Mouse (Mus musculus) embryonic facial prominence, embryonic 14.5 days (tissue): ENCODE data around the gene Ttl. TPM values are rescaled to one million over a fixed set of nuclear protein-coding genes. Genes with fewer than 3 reads are reported as not detected.

ENCODE experiments used
- ATAC-seq: fragments of 200-750 bp; cut with Nextera tagmentation; 2 replicates; pipeline ENCODE4 v1.8.0; 2017; ENCODE audit warnings: low read depth, moderate number of reproducible peaks, moderate TSS enrichment
- DNase-seq: peaks from one replicate; pipeline ENCODE4 v3.0.0-alpha.2; 2015; ENCODE audit warnings: low spot score
- H3K27ac ChIP-seq: fragments of 300-500 bp; sonication (generic); replicated peaks from 2 replicates; pipeline ENCODE4 v1.5.1; 2014; ENCODE audit warnings: low read depth, mild to moderate bottlenecking, low read length, moderate library complexity
- H3K27me3 ChIP-seq: fragments of 300-500 bp; sonication (generic); replicated peaks from 2 replicates; pipeline ENCODE4 v1.6.1; 2014; ENCODE audit warnings: low read length; ENCODE audit not compliant: control insufficient read depth, insufficient read depth
- H3K36me3 ChIP-seq: fragments of 300-500 bp; sonication (generic); 2 replicates; pipeline ENCODE4 v1.6.1; 2014; ENCODE audit warnings: low read length, mixed read lengths; ENCODE audit not compliant: control insufficient read depth, insufficient read depth
- H3K4me1 ChIP-seq: fragments of 300-500 bp; sonication (generic); 2 replicates; pipeline ENCODE4 v1.6.1; 2014; ENCODE audit warnings: antibody characterized with exemption, low read length; ENCODE audit not compliant: control insufficient read depth, insufficient read depth
- H3K4me2 ChIP-seq: fragments of 300-500 bp; sonication (generic); 2 replicates; pipeline ENCODE4 v1.6.1; 2014; ENCODE audit warnings: low read depth, mild to moderate bottlenecking, low read length, moderate library complexity, mixed read lengths
- H3K4me3 ChIP-seq: fragments of 300-500 bp; sonication (generic); 2 replicates; pipeline ENCODE4 v1.5.1; 2014; ENCODE audit warnings: low read depth, mild to moderate bottlenecking, low read length
- H3K9ac ChIP-seq: fragments of 300-500 bp; sonication (generic); 2 replicates; pipeline ENCODE4 v1.6.1; 2014; ENCODE audit warnings: low read depth, mild to moderate bottlenecking, low read length, moderate library complexity, mixed read lengths
- H3K9me3 ChIP-seq: fragments of 300-500 bp; sonication (generic); 2 replicates; pipeline ENCODE4 v1.6.1; 2016; ENCODE audit warnings: low read length; ENCODE audit not compliant: control insufficient read depth
- WGBS: fragments of 180-500 bp; shearing (Covaris S2); extraction: QIAGEN DNeasy Blood & Tissue Kit; methylation state at CpG from one replicate; pipeline ENCODE4 v1.1.7; 2014; 5-methylcytosine and 5-hydroxymethylcytosine counted together
- polyA plus RNA-seq: library from polyadenylated mRNA; unstranded; fragments of >200 nt; fragmentation: Nextera tagmentation; extraction: Ambion mirVana; gene quantifications from 2 replicates; pipeline ENCODE4 v1.2.1, GENCODE M21; 2014

The Ttl gene
- polyA plus RNA-seq, 1 experiment from 2014 or later = 18.4 TPM

GRCm38 (mm10) chr2:129070296-129070695 lies 4.6 kb downstream of the Ttl start:
- ATAC-seq = no peak
- H3K27me3 ChIP-seq = no peaks in the 10 kb centered on the region
- no peak overlapping the region for H3K4me2 ChIP-seq
- peaks cover 10% of the 10 kb centered on the region; the same call in 1 of the 2 replicates for H3K36me3 ChIP-seq
- H3K9ac ChIP-seq = no peak overlapping the region
- no peaks in the 10 kb centered on the region for H3K9me3 ChIP-seq
- 89% methylated on average over 3 of the region's 3 CpGs for WGBS
- no peak for DNase-seq
- no peak overlapping the region for H3K4me3 ChIP-seq
- peaks cover 9% of the 10 kb centered on the region; the same call in 1 of the 2 replicates for H3K4me1 ChIP-seq
- no peak overlapping the region for H3K27ac ChIP-seq

GRCm38 (mm10) chr2:129078313-129078712 lies 12.6 kb downstream of the Ttl start:
- Histone ChIP-seq H3K4me3 (no peak overlapping the region), H3K36me3 (peaks cover 51% of the 10 kb centered on the region), H3K27me3 (no peaks in the 10 kb centered on the region), H3K9ac (no peak overlapping the region), H3K4me2 (no peak overlapping the region), H3K9me3 (no peaks in the 10 kb centered on the region), H3K27ac (no peak overlapping the region), H3K4me1 (no peaks in the 10 kb centered on the region)
- 79% methylated on average over 3 of the region's 3 CpGs for WGBS
- ATAC-seq = no peak
- no peak for DNase-seq

GRCm38 (mm10) chr2:129079194-129079593 lies 13.5 kb downstream of the Ttl start:
- Histone ChIP-seq H3K9me3 (no peaks in the 10 kb centered on the region), H3K27me3 (no peaks in the 10 kb centered on the region), H3K27ac (no peak overlapping the region), H3K9ac (no peak overlapping the region), H3K4me1 (no peaks in the 10 kb centered on the region), H3K4me3 (no peak overlapping the region), H3K36me3 (peaks cover 51% of the 10 kb centered on the region), H3K4me2 (no peak overlapping the region)
- ATAC-seq (no peak), DNase-seq (no peak)
- WGBS = 82% methylated on average over 2 of the region's 2 CpGs

GRCm38 (mm10) chr2:129081097-129081496 lies 15.4 kb downstream of the Ttl start:
- Histone ChIP-seq H3K4me1 (no peaks in the 10 kb centered on the region), H3K4me3 (no peak overlapping the region), H3K9me3 (no peaks in the 10 kb centered on the region), H3K27me3 (no peaks in the 10 kb centered on the region), H3K27ac (no peak overlapping the region), H3K9ac (no peak overlapping the region), H3K4me2 (no peak overlapping the region), H3K36me3 (peaks cover 66% of the 10 kb centered on the region)
- DNase-seq = no peak
- WGBS = 73% methylated on average over 13 of the region's 13 CpGs
- ATAC-seq = no peak

- DNase-seq (no peak), ATAC-seq (no peak)
- WGBS = 92% methylated on average over 5 of the region's 5 CpGs
- H3K27ac ChIP-seq = no peak overlapping the region
- H3K36me3 ChIP-seq = peaks cover 54% of the 10 kb centered on the region
- H3K27me3 ChIP-seq = no peaks in the 10 kb centered on the region
- H3K4me2 ChIP-seq = no peak overlapping the region
- H3K9me3 ChIP-seq = no peaks in the 10 kb centered on the region
- no peak overlapping the region for H3K9ac ChIP-seq
- no peaks in the 10 kb centered on the region for H3K4me1 ChIP-seq
- no peak overlapping the region for H3K4me3 ChIP-seq
These were observed 17.8 kb downstream of the Ttl start for GRCm38 (mm10) chr2:129083514-129083913.

GRCm38 (mm10) chr2:129084959-129085358 lies 19.2 kb downstream of the Ttl start:
- Histone ChIP-seq H3K36me3 (peaks cover 50% of the 10 kb centered on the region), H3K4me2 (no peak overlapping the region), H3K9me3 (no peaks in the 10 kb centered on the region), H3K9ac (no peak overlapping the region), H3K4me1 (no peaks in the 10 kb centered on the region), H3K27ac (no peak overlapping the region), H3K27me3 (no peaks in the 10 kb centered on the region), H3K4me3 (no peak overlapping the region)
- ATAC-seq (no peak), DNase-seq (no peak)
- 60% methylated on average over 2 of the region's 2 CpGs for WGBS

GRCm38 (mm10) chr2:129087520-129087919 lies 21.8 kb downstream of the Ttl start:
- Histone ChIP-seq H3K4me1 (no peaks in the 10 kb centered on the region), H3K27ac (no peak overlapping the region), H3K4me3 (no peak overlapping the region), H3K9me3 (no peaks in the 10 kb centered on the region), H3K36me3 (peaks cover 41% of the 10 kb centered on the region), H3K4me2 (no peak overlapping the region), H3K9ac (no peak overlapping the region), H3K27me3 (no peaks in the 10 kb centered on the region)
- WGBS = 96% methylated on average over 1 of the region's 1 CpGs
- ATAC-seq = no peak
- DNase-seq = no peak

GRCm38 (mm10) chr2:129090370-129090769 lies 24.6 kb downstream of the Ttl start:
- no peaks in the 10 kb centered on the region for H3K4me1 ChIP-seq
- no peak overlapping the region for H3K4me3 ChIP-seq
- no peaks in the 10 kb centered on the region for H3K9me3 ChIP-seq
- H3K27me3 ChIP-seq = no peaks in the 10 kb centered on the region
- H3K27ac ChIP-seq = no peak overlapping the region
- peaks cover 45% of the 10 kb centered on the region for H3K36me3 ChIP-seq
- no peak for ATAC-seq
- WGBS = 62% methylated on average over 4 of the region's 4 CpGs
- no peak overlapping the region for H3K9ac ChIP-seq
- H3K4me2 ChIP-seq = no peak overlapping the region
- no peak for DNase-seq

GRCm38 (mm10) chr2:129092810-129093209 lies 27.1 kb downstream of the Ttl start:
- Histone ChIP-seq H3K27ac (no peak overlapping the region), H3K27me3 (no peaks in the 10 kb centered on the region), H3K4me2 (no peak overlapping the region), H3K36me3 (peaks cover 36% of the 10 kb centered on the region), H3K4me1 (no peaks in the 10 kb centered on the region), H3K9ac (0 out of 2 replicates have a peak overlapping the region, but pooled peaks have one; percentile 8), H3K4me3 (no peak overlapping the region), H3K9me3 (no peaks in the 10 kb centered on the region)
- no peak for ATAC-seq
- 92% methylated on average over 12 of the region's 12 CpGs for WGBS
- no peak for DNase-seq
